Mouse (Mus musculus) stomach, postnatal 0 days (tissue): ENCODE measurements around the gene Krtap9-3.

Experiments used
- CTCF ChIP-seq: IDR thresholded peaks from 2 replicates; pipeline ENCODE4 v1.5.1; 2016; ENCODE audit warnings: antibody characterized with exemption, low read depth, mild to moderate bottlenecking, moderate library complexity
- EP300 ChIP-seq: optimal IDR thresholded peaks from 2 replicates; pipeline ENCODE3; 2016; ENCODE audit warnings: antibody characterized with exemption

DNA sequence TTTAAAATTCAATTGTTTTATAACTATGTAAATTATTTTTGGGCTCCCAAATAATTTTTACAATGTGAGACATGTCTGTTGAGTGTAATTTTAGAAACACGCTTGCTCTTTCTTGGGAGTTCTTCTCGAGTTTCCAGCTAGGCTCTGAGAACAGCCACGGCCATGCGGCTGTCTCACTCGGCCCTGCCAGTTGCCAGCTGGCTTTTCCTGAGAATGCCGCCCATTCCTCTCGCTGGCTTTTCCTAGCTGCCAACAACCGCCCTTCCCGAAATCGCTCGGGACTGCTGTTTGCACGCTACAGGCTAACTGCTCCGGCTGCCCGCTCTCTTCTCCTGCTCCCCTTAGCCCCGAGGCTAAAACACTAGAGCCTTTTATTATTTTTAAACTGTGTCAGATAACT lies 48.5 kb upstream of the Krtap9-3 start:
- TF ChIP-seq EP300, result no peak
- no peak for TF ChIP-seq CTCF
